Mouse (Mus musculus): ENCODE data around the gene H6pd. TPM values are rescaled to one million over a fixed set of nuclear protein-coding genes. Genes with fewer than 3 reads are reported as not detected.

The H6pd gene
- 1.7 and 1.9 TPM in 2 replicates for polyA plus RNA-seq (2015; fragmentation: Nextera tagmentation; extraction: Ambion mirVana)

DNA sequence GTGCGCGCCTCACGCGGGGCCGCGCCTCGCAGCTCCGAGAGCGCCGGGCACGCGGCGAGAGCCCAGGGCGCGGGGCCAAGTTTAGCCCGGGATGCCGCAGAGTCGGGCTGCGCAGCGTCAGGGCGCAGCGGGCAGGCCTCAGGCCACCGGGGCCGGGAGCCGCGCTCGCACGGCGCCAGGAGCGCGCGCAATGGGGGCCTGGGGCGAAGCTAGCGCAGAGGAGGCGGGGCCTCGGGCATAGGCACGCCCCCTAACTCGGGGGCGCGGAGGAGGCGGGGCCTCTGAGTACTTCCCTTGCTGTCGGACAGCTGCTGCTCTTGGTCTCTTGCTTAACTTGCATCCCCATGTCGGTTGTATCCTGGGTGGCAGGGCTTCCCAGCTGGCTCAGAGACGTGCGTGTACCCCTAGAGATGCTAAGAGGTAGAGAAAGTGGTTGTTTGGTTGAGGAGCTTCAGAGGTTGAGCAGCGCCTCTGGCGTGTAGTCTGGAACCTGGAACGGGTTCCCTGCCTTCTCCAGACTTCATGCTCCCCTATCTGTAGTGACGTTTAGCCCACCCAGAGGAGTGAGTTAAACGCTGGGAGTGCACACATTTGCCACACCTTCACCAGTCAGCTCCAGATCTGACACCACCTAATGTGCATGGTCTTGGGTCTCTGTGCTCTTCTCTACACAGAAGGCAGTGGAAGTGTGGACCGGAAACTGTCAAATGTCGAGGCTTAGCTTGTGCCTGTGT, at the start of gene H6pd:
H6pd (minus strand) TSS at position 171 of the 734 bp plus-strand sequence.
- peak; percentile 91 for ATAC-seq
- Histone ChIP-seq H3K4me2 (replicated peaks) (peak within 1 kb of the TSS; percentile 79), H3K9ac (replicated peaks) (peak within 1 kb of the TSS; percentile 74), H3K36me3 (no peaks in the 10 kb centered on the region), H3K9me3 (no peaks in the 10 kb centered on the region), H3K4me1 (replicated peaks) (0 out of 2 replicates have a peak, but pooled peaks cover 6% of the 10 kb centered on the region), H3K27me3 (peaks cover 3% of the 10 kb centered on the region; the same call in 1 of the 2 replicates), H3K4me3 (replicated peaks) (peak within 1 kb of the TSS; percentile 57), H3K27ac (peak within 1 kb of the TSS; percentile 78)
- 6% methylated on average over 52 of the region's 52 CpGs for WGBS

- 90% methylated on average over 12 of the region's 12 CpGs for WGBS
- H3K27ac ChIP-seq: no peak overlapping the region
Observed at GRCm38 (mm10) chr4:150057722-150058121, 48.9 kb upstream of the H6pd start.

GRCm38 (mm10) chr4:150056171-150056570, 47.3 kb upstream of the H6pd start:
- Histone ChIP-seq H3K27ac (no peak overlapping the region), H3K4me1 (replicated peaks) (no peaks in the 10 kb centered on the region), H3K36me3 (no peaks in the 10 kb centered on the region), H3K4me3 (replicated peaks) (no peak overlapping the region), H3K27me3 (peaks cover 6% of the 10 kb centered on the region), H3K9ac (replicated peaks) (no peak overlapping the region), H3K9me3 (no peaks in the 10 kb centered on the region), H3K4me2 (replicated peaks) (no peak overlapping the region)
- no peak for ATAC-seq
- 88% methylated on average over 7 of the region's 7 CpGs for WGBS

More at GRCm38 (mm10) chr4:150057722-150058121, 48.9 kb upstream of the H6pd start:
- no peaks in the 10 kb centered on the region for H3K9me3 ChIP-seq
- H3K27me3 ChIP-seq: 0 out of 2 replicates have a peak, but pooled peaks cover 3% of the 10 kb centered on the region
- no peaks in the 10 kb centered on the region for H3K4me1 ChIP-seq (replicated peaks)
- no peaks in the 10 kb centered on the region for H3K36me3 ChIP-seq
- H3K4me3 ChIP-seq (replicated peaks): no peak overlapping the region
- no peak overlapping the region for H3K9ac ChIP-seq (replicated peaks)
- H3K4me2 ChIP-seq (replicated peaks): no peak overlapping the region
- no peak for ATAC-seq

DNA sequence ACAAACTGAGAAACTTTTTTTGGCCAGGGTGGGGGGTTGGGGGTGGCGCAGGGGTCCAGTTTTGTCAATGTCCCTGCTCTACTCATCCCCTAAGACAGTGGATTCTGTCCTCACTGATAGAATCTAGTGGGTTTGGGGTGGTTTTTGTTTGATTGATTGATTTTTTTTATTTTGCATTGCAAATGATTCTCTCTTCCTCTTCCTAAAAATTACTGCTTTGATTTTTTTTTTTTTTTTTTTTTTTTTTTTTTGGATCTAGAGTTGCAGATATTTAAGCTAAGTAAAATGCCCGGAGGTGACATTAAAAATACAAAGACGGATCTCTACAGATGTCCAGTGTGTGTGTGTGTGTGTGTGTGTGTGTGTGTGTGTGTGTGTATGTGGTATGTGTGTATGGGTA, 43.6 kb upstream of the H6pd start:
- Histone ChIP-seq H3K27ac (no peak overlapping the region), H3K9me3 (no peaks in the 10 kb centered on the region), H3K4me1 (replicated peaks) (peaks cover 19% of the 10 kb centered on the region), H3K36me3 (no peaks in the 10 kb centered on the region), H3K4me3 (replicated peaks) (no peak overlapping the region), H3K4me2 (replicated peaks) (no peak overlapping the region), H3K27me3 (peaks cover 41% of the 10 kb centered on the region), H3K9ac (replicated peaks) (no peak overlapping the region)
- no peak for ATAC-seq
- WGBS: 97% methylated on average over 3 of the region's 3 CpGs

DNA sequence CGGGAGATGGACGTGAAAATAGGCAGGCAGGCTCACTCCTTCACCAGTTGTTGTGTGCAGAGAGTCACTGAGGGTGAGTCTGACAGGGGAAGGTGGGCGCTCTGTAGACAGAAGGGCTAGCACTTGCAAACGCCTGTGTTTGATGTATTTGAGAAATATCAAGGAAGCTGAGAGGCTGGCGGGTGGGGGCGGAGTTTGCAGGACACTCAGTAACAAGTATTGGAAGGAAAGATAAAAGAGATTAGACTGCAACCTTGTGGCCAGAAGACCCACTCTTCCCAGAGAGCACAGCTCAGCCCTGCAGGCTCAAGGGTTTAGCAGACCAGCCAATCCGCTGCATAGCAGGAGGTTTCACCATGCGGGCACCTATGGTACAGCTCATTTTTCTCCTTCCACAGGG, 42.7 kb upstream of the H6pd start:
- H3K27ac ChIP-seq: no peak overlapping the region
- no peak overlapping the region for H3K9ac ChIP-seq (replicated peaks)
- no peaks in the 10 kb centered on the region for H3K36me3 ChIP-seq
- no peaks in the 10 kb centered on the region for H3K9me3 ChIP-seq
- no peak for ATAC-seq
- peaks cover 19% of the 10 kb centered on the region for H3K4me1 ChIP-seq (replicated peaks)
- WGBS: 72% methylated on average over 8 of the region's 8 CpGs
- H3K4me3 ChIP-seq (replicated peaks): no peak overlapping the region
- no peak overlapping the region for H3K4me2 ChIP-seq (replicated peaks)
- peaks cover 49% of the 10 kb centered on the region for H3K27me3 ChIP-seq

- no peak for ATAC-seq
- Histone ChIP-seq H3K36me3 (no peaks in the 10 kb centered on the region), H3K9me3 (no peaks in the 10 kb centered on the region), H3K9ac (replicated peaks) (no peak overlapping the region), H3K4me1 (replicated peaks) (peaks cover 19% of the 10 kb centered on the region), H3K27ac (no peak overlapping the region), H3K4me3 (replicated peaks) (no peak overlapping the region), H3K4me2 (replicated peaks) (no peak overlapping the region), H3K27me3 (peaks cover 63% of the 10 kb centered on the region)
- 20% methylated on average over 13 of the region's 13 CpGs for WGBS
Observed at GRCm38 (mm10) chr4:150049564-150050226, 40.9 kb upstream of the H6pd start.

- H3K9ac ChIP-seq (replicated peaks): peak overlapping the region; percentile 55
- peak overlapping the region; percentile 45 for H3K4me3 ChIP-seq (replicated peaks)
- no peaks in the 10 kb centered on the region for H3K9me3 ChIP-seq
- H3K27ac ChIP-seq: no peak overlapping the region
- peaks cover 19% of the 10 kb centered on the region for H3K4me1 ChIP-seq (replicated peaks)
- WGBS: 17% methylated on average over 15 of the region's 15 CpGs
- no peaks in the 10 kb centered on the region for H3K36me3 ChIP-seq
- H3K27me3 ChIP-seq: peaks cover 63% of the 10 kb centered on the region
- H3K4me2 ChIP-seq (replicated peaks): peak overlapping the region; percentile 80
- ATAC-seq: no peak; the same call in 1 of the 2 replicates
Observed at GRCm38 (mm10) chr4:150049157-150049513, 40.3 kb upstream of the H6pd start.

DNA sequence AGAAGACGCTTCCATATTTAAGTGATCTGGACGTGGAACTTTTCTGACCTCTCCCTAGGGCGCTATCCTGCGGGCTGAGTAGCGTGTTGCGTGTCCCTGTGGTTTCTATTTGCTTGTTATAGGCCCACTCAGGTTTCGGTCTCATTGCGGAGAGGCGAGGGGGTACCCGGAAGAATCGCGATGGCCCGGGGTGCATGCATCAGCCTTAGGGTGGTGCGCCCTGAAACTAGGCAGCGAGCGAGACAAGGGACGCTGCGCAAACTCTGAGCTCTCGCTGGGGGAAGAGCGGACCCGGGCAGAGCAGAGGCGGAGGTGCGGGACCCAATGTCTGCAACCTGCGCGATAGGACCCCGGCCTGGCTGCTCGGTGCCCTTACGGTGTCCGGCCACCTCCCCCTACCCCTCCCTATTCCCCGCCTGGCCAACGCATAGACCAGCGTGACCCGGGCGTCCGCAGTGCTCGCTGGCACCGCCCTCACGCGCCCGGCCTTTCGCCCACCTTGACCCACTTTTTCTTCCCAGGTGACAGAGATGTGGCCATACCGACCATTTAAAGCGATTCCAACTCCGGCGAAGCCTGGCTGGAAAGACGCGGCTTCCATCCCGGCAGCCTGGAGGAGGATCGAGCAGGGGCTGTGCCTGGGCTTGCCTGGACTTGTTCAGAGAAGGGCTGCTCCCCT, 39.8 kb upstream of the H6pd start:
- WGBS: under 1% methylated on average over 49 of the region's 49 CpGs
- no peaks in the 10 kb centered on the region for H3K9me3 ChIP-seq
- peak overlapping the region; percentile 45 for H3K4me3 ChIP-seq (replicated peaks)
- ATAC-seq: peak; percentile 58
- H3K27me3 ChIP-seq: peaks cover 63% of the 10 kb centered on the region
- H3K27ac ChIP-seq: no peak overlapping the region
- peak overlapping the region; percentile 80 for H3K4me2 ChIP-seq (replicated peaks)
- H3K9ac ChIP-seq (replicated peaks): peak overlapping the region; percentile 55
- no peaks in the 10 kb centered on the region for H3K36me3 ChIP-seq
- peaks cover 19% of the 10 kb centered on the region for H3K4me1 ChIP-seq (replicated peaks)

DNA sequence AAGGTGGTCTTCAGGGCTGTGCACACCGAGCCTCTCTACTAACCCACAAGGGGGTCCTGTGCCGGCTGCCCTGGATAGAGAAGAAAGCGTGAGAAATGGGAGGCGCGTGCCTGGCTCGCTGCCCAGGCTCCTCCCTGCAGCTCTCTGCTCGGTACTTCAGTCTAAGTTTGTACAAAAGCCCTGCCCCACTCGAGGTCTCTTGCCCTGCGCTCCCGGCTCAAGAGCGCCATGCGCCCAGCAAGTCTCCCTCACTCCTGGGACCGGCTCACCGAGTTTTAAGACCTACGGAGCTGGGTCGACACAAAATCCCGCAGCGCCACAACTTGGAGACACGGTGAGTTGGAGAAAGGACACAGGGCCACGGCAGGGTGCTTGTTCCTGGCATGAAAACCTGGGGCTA, 39.2 kb upstream of the H6pd start:
- Histone ChIP-seq H3K4me1 (replicated peaks) (peaks cover 19% of the 10 kb centered on the region), H3K9ac (replicated peaks) (peak overlapping the region; percentile 55; the same call in 1 of the 2 replicates), H3K9me3 (no peaks in the 10 kb centered on the region), H3K36me3 (no peaks in the 10 kb centered on the region), H3K27me3 (peaks cover 63% of the 10 kb centered on the region), H3K4me2 (replicated peaks) (peak overlapping the region; percentile 80), H3K27ac (no peak overlapping the region), H3K4me3 (replicated peaks) (peak overlapping the region; percentile 45)
- WGBS: 0% methylated on average over 20 of the region's 20 CpGs
- ATAC-seq: peak; percentile 70; the same call in 1 of the 2 replicates

- H3K36me3 ChIP-seq: no peaks in the 10 kb centered on the region
- no peak for ATAC-seq
- no peaks in the 10 kb centered on the region for H3K9me3 ChIP-seq
- 92% methylated on average over 9 of the region's 9 CpGs for WGBS
- H3K4me3 ChIP-seq (replicated peaks): no peak overlapping the region
- peaks cover 12% of the 10 kb centered on the region for H3K4me1 ChIP-seq (replicated peaks)
- peaks cover 37% of the 10 kb centered on the region for H3K27me3 ChIP-seq
- no peak overlapping the region for H3K9ac ChIP-seq (replicated peaks)
- H3K4me2 ChIP-seq (replicated peaks): no peak overlapping the region
- no peak overlapping the region for H3K27ac ChIP-seq
Observed at GRCm38 (mm10) chr4:150043591-150043990, 34.8 kb upstream of the H6pd start.

DNA sequence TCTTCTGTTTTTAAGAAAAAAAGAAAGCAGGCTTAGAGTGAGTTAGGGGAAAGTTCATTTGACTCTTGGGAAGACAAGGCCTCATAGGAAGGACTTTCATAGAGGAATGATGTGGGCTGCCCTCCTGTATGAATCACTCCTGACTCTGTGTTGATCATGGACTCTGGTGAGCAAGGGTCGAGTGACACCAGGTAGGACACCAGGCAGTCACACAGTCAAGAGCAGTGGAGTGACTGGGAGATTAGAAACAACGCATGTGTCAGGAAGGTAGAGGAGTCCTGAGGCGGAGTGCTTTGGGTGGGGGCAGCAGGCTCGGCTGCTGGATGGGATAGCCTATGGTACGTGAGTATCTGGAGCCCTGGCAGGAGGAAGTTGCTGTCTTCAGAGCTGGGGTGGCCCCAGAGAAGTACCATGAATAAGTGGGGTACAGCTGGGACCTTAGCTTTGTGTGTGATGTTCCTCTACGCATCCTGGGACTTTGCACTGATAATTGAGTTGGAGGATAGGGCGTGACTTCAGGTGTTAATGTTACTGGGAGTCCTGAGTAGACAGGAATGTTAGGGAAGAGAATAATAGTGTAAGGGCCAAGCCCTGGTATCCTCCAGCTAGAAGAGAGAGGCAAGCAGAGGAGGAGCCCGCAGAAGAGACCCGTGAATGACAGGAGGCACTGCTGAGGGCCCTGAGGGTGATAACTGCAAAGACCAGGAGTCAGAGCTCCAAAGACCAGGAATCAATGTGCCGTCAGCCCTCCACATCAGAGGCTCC, 32.7 kb upstream of the H6pd start:
- Histone ChIP-seq H3K9me3 (no peaks in the 10 kb centered on the region), H3K4me2 (replicated peaks) (no peak overlapping the region), H3K4me3 (replicated peaks) (no peak overlapping the region), H3K4me1 (replicated peaks) (no peaks in the 10 kb centered on the region), H3K36me3 (no peaks in the 10 kb centered on the region), H3K27ac (no peak overlapping the region), H3K27me3 (peaks cover 17% of the 10 kb centered on the region), H3K9ac (replicated peaks) (no peak overlapping the region)
- WGBS: 83% methylated on average over 10 of the region's 10 CpGs
- no peak for ATAC-seq

All from midbrain, embryonic 13.5 days (tissue).